Mouse (Mus musculus): ENCODE data around the gene Ube2b. TPM values are rescaled to one million over a fixed set of nuclear protein-coding genes. Genes with fewer than 3 reads are reported as not detected.

Gene Ube2b
- polyA plus RNA-seq, 1 experiment from 2014 or later, result 215 TPM

DNA sequence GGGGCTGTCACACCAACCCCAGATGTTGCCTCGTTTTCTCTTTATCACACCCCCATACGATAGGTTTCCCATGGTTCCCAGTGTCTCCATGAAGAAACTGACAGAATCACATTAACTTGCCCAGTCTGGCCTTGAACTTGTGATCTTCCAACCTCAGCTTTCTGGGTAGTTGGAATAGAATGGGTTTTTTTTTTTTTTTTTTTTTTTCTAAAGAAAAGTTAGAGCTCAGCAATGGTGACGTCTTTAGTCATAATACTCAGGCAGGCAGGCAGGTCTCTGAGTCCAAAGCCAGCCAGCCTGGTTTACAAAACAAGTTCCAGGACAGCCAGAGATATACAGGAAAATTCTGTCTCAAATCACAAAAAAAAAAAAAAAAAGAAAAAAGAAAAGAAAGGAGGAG is 56.3 kb downstream of the Ube2b start:
- ATAC-seq (ENCODE audit: borderline replicate concordance, extremely low read depth, low FRiP score, low TSS enrichment), result no peak
- H3K4me2 ChIP-seq, result no peak overlapping the region
- no peaks in the 10 kb centered on the region for H3K36me3 ChIP-seq
- H3K4me3 ChIP-seq, result no peak overlapping the region
- H3K4me1 ChIP-seq, result peaks cover 17% of the 10 kb centered on the region
- H3K27me3 ChIP-seq, result no peaks in the 10 kb centered on the region
- no peak overlapping the region for H3K9ac ChIP-seq
- no peaks in the 10 kb centered on the region for H3K9me3 ChIP-seq
- H3K27ac ChIP-seq, result no peak overlapping the region
- WGBS, result 76% methylated on average over 3 of the region's 3 CpGs

- ATAC-seq (ENCODE audit: borderline replicate concordance, extremely low read depth, low FRiP score, low TSS enrichment), result no peak
- no peaks in the 10 kb centered on the region for H3K9me3 ChIP-seq
- no peaks in the 10 kb centered on the region for H3K36me3 ChIP-seq
- H3K27ac ChIP-seq, result no peak overlapping the region
- H3K4me2 ChIP-seq, result no peak overlapping the region
- no peak overlapping the region for H3K4me3 ChIP-seq
- no peaks in the 10 kb centered on the region for H3K27me3 ChIP-seq
- WGBS, result 30% methylated on average over 6 of the region's 6 CpGs
- H3K9ac ChIP-seq, result no peak overlapping the region
- H3K4me1 ChIP-seq, result peaks cover 21% of the 10 kb centered on the region
Measured at GRCm38 (mm10) chr11:51943500-51943841, 57.1 kb downstream of the Ube2b start.

GRCm38 (mm10) chr11:51942602-51943499 is 57.7 kb downstream of the Ube2b start:
- no peak overlapping the region for H3K4me3 ChIP-seq
- ATAC-seq (ENCODE audit: borderline replicate concordance, extremely low read depth, low FRiP score, low TSS enrichment), result no peak
- no peaks in the 10 kb centered on the region for H3K9me3 ChIP-seq
- H3K27ac ChIP-seq, result no peak overlapping the region
- 50% methylated on average over 15 of the region's 15 CpGs for WGBS
- no peak overlapping the region for H3K9ac ChIP-seq
- peaks cover 21% of the 10 kb centered on the region for H3K4me1 ChIP-seq
- no peaks in the 10 kb centered on the region for H3K36me3 ChIP-seq
- no peak overlapping the region for H3K4me2 ChIP-seq
- no peaks in the 10 kb centered on the region for H3K27me3 ChIP-seq

GRCm38 (mm10) chr11:51940511-51940955 is 60.0 kb downstream of the Ube2b start:
- 32% methylated on average over 13 of the region's 13 CpGs for WGBS
- peaks cover 21% of the 10 kb centered on the region for H3K4me1 ChIP-seq
- H3K27ac ChIP-seq, result no peak overlapping the region
- no peaks in the 10 kb centered on the region for H3K27me3 ChIP-seq
- H3K36me3 ChIP-seq, result no peaks in the 10 kb centered on the region
- H3K9me3 ChIP-seq, result no peaks in the 10 kb centered on the region
- H3K4me3 ChIP-seq, result no peak overlapping the region
- no peak overlapping the region for H3K4me2 ChIP-seq
- no peak overlapping the region for H3K9ac ChIP-seq
- ATAC-seq (ENCODE audit: borderline replicate concordance, extremely low read depth, low FRiP score, low TSS enrichment), result no peak

GRCm38 (mm10) chr11:51939590-51939955 is 61.0 kb downstream of the Ube2b start:
- no peaks in the 10 kb centered on the region for H3K9me3 ChIP-seq
- 44% methylated on average over 8 of the region's 8 CpGs for WGBS
- H3K27ac ChIP-seq, result no peak overlapping the region
- no peak overlapping the region for H3K4me3 ChIP-seq
- no peak overlapping the region for H3K4me2 ChIP-seq
- H3K27me3 ChIP-seq, result no peaks in the 10 kb centered on the region
- no peak overlapping the region for H3K9ac ChIP-seq
- peaks cover 21% of the 10 kb centered on the region for H3K4me1 ChIP-seq
- no peaks in the 10 kb centered on the region for H3K36me3 ChIP-seq
- no peak for ATAC-seq (ENCODE audit: borderline replicate concordance, extremely low read depth, low FRiP score, low TSS enrichment)

GRCm38 (mm10) chr11:51938817-51939589 is 61.6 kb downstream of the Ube2b start:
- Histone ChIP-seq H3K36me3 (no peaks in the 10 kb centered on the region), H3K27ac (peak overlapping the region; percentile 34; the same call in 1 of the 2 replicates), H3K4me1 (peaks cover 21% of the 10 kb centered on the region), H3K4me2 (no peak overlapping the region), H3K9ac (no peak overlapping the region), H3K9me3 (no peaks in the 10 kb centered on the region), H3K4me3 (no peak overlapping the region), H3K27me3 (no peaks in the 10 kb centered on the region)
- WGBS, result 72% methylated on average over 12 of the region's 12 CpGs
- no peak for ATAC-seq (ENCODE audit: borderline replicate concordance, extremely low read depth, low FRiP score, low TSS enrichment)

DNA sequence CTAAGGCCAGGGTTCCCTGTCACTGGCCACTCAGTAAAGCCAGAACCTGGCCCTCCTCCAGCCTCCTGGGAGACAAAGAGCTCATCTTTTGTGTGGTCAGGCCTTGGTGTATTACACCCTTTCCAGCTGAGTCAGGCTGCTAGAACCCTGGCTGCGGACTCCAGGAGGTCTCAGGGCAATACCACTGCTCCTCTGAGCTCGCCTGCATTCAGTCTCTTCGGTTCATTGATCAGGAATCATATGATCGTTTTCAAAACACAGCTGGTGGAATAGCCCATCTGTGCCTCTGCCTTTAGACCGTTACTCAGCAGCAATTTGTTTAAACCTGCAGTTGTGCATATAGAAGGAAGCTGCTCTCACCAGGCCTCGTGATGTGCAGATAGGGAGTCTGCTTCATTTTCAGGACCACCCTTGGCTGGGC is 63.2 kb downstream of the Ube2b start:
- Histone ChIP-seq H3K4me3 (no peak overlapping the region), H3K9me3 (no peaks in the 10 kb centered on the region), H3K9ac (no peak overlapping the region), H3K27ac (no peak overlapping the region), H3K36me3 (no peaks in the 10 kb centered on the region), H3K4me2 (no peak overlapping the region), H3K4me1 (peaks cover 18% of the 10 kb centered on the region), H3K27me3 (no peaks in the 10 kb centered on the region)
- 69% methylated on average over 6 of the region's 6 CpGs for WGBS
- ATAC-seq (ENCODE audit: borderline replicate concordance, extremely low read depth, low FRiP score, low TSS enrichment), result no peak

- Histone ChIP-seq H3K9me3 (no peaks in the 10 kb centered on the region), H3K27ac (no peak overlapping the region), H3K4me3 (no peak overlapping the region), H3K4me2 (no peak overlapping the region), H3K9ac (no peak overlapping the region), H3K36me3 (no peaks in the 10 kb centered on the region), H3K27me3 (no peaks in the 10 kb centered on the region), H3K4me1 (peaks cover 18% of the 10 kb centered on the region)
- no peak for ATAC-seq (ENCODE audit: borderline replicate concordance, extremely low read depth, low FRiP score, low TSS enrichment)
- 53% methylated on average over 5 of the region's 5 CpGs for WGBS
Measured at GRCm38 (mm10) chr11:51935636-51936434, 64.7 kb downstream of the Ube2b start.

Other genes with a start within 250 kb of the Ube2b start
- 10.6 and 12.6 TPM in 2 replicates for gene Sec24a, start 237.1 kb downstream of the Ube2b start, polyA plus RNA-seq (2015; fragmentation: Nextera tagmentation; extraction: Ambion mirVana)
- gene Sar1b, start 237.1 kb downstream of the Ube2b start, polyA plus RNA-seq (2015; fragmentation: Nextera tagmentation; extraction: Ambion mirVana), result 104 and 120 TPM in 2 replicates
- gene Jade2, start 143.1 kb downstream of the Ube2b start, polyA plus RNA-seq (2015; fragmentation: Nextera tagmentation; extraction: Ambion mirVana), result 2.3 and 2.4 TPM in 2 replicates
- 102 and 109 TPM in 2 replicates for gene Cdkn2aipnl, start 33.1 kb downstream of the Ube2b start, polyA plus RNA-seq (2015; fragmentation: Nextera tagmentation; extraction: Ambion mirVana)
- gene Cdkl3, start 3.5 kb upstream of the Ube2b start, polyA plus RNA-seq (2015; fragmentation: Nextera tagmentation; extraction: Ambion mirVana), result 6.5 and 7.0 TPM in 2 replicates
- 75.7 and 76.9 TPM in 2 replicates for gene Ppp2ca, start 97.9 kb upstream of the Ube2b start, polyA plus RNA-seq (2015; fragmentation: Nextera tagmentation; extraction: Ambion mirVana)
- gene Olfr1373, start 144.8 kb upstream of the Ube2b start, polyA plus RNA-seq (2015; fragmentation: Nextera tagmentation; extraction: Ambion mirVana), result not detected in 2 replicates
- gene Olfr1371, start 213.2 kb upstream of the Ube2b start, polyA plus RNA-seq (2015; fragmentation: Nextera tagmentation; extraction: Ambion mirVana), result not detected in 2 replicates
- gene Skp1a, start 231.2 kb upstream of the Ube2b start, polyA plus RNA-seq (2015; fragmentation: Nextera tagmentation; extraction: Ambion mirVana), result 809 and 814 TPM in 2 replicates